Mouse (Mus musculus) hindbrain, embryonic 10.5 days (tissue): ENCODE data around the gene Tnxb. TPM values are rescaled to one million over a fixed set of nuclear protein-coding genes. Genes with fewer than 3 reads are reported as not detected.

Experiments
- DNase-seq: peaks from one replicate; pipeline ENCODE4 v3.0.0-alpha.2; 2017; ENCODE audit warnings: low spot score
- H3K27ac ChIP-seq: fragments of 300-500 bp; sonication (generic); 2 replicates; pipeline ENCODE4 v1.5.1; 2016; ENCODE audit warnings: mild to moderate bottlenecking, moderate library complexity
- H3K27me3 ChIP-seq: fragments of 300-500 bp; sonication (generic); 2 replicates; pipeline ENCODE4 v1.6.1; 2016; ENCODE audit warnings: mild to moderate bottlenecking; ENCODE audit not compliant: poor library complexity, insufficient read depth, severe bottlenecking
- H3K36me3 ChIP-seq: fragments of 300-500 bp; sonication (generic); 2 replicates; pipeline ENCODE4 v1.6.1; 2016; ENCODE audit warnings: mild to moderate bottlenecking, moderate library complexity
- H3K4me1 ChIP-seq: fragments of 300-500 bp; sonication (generic); replicated peaks from 2 replicates; pipeline ENCODE4 v1.6.1; 2016; ENCODE audit warnings: mild to moderate bottlenecking
- H3K4me3 ChIP-seq: fragments of 300-500 bp; sonication (generic); 2 replicates; pipeline ENCODE4 v1.5.1; 2016; ENCODE audit warnings: mild to moderate bottlenecking, moderate library complexity
- H3K9me3 ChIP-seq: fragments of 300-500 bp; sonication (generic); 2 replicates; pipeline ENCODE4 v1.6.1; 2016; ENCODE audit warnings: mild to moderate bottlenecking, moderate library complexity
- WGBS: fragments of 180-500 bp; shearing (Covaris S2); methylation state at CpG from one replicate; pipeline ENCODE4 v1.1.7; 2016; 5-methylcytosine and 5-hydroxymethylcytosine counted together
- polyA plus RNA-seq: library from polyadenylated mRNA; unstranded; fragments of >200 nt; fragmentation: Nextera tagmentation; extraction: Ambion mirVana; gene quantifications from 2 replicates; pipeline ENCODE4 v1.2.1, GENCODE M21; 2016

Gene Tnxb
- polyA plus RNA-seq, 1 experiment from 2014 or later = 0.01 TPM

- Histone ChIP-seq H3K4me1 (peaks cover 19% of the 10 kb centered on the region), H3K27me3 (peaks cover 77% of the 10 kb centered on the region), H3K27ac (peak overlapping the region; percentile 56; the same call in 1 of the 2 replicates), H3K9me3 (no peaks in the 10 kb centered on the region), H3K36me3 (no peaks in the 10 kb centered on the region), H3K4me3 (peak overlapping the region; percentile 51)
- WGBS = 8% methylated on average over 93 of the region's 93 CpGs
- peak; percentile 55 for DNase-seq
These were observed 1.1 kb downstream of the Tnxb start for GRCm38 (mm10) chr17:34671151-34672066.

GRCm38 (mm10) chr17:34672246-34672792 lies 2.0 kb downstream of the Tnxb start:
- Histone ChIP-seq H3K36me3 (no peaks in the 10 kb centered on the region), H3K4me1 (peaks cover 19% of the 10 kb centered on the region), H3K4me3 (peak overlapping the region; percentile 51), H3K27ac (peak overlapping the region; percentile 56; the same call in 1 of the 2 replicates), H3K9me3 (no peaks in the 10 kb centered on the region), H3K27me3 (peaks cover 86% of the 10 kb centered on the region)
- peak; percentile 23 for DNase-seq
- WGBS = 34% methylated on average over 49 of the region's 49 CpGs

- Histone ChIP-seq H3K27me3 (peaks cover 87% of the 10 kb centered on the region), H3K9me3 (no peaks in the 10 kb centered on the region), H3K27ac (no peak overlapping the region), H3K36me3 (no peaks in the 10 kb centered on the region), H3K4me3 (no peak overlapping the region), H3K4me1 (peaks cover 19% of the 10 kb centered on the region)
- no peak for DNase-seq
- 88% methylated on average over 7 of the region's 7 CpGs for WGBS
These were observed 2.8 kb downstream of the Tnxb start for GRCm38 (mm10) chr17:34673139-34673538.

- Histone ChIP-seq H3K4me3 (no peak overlapping the region), H3K9me3 (no peaks in the 10 kb centered on the region), H3K4me1 (peaks cover 21% of the 10 kb centered on the region), H3K27ac (no peak overlapping the region), H3K36me3 (no peaks in the 10 kb centered on the region), H3K27me3 (peaks cover 92% of the 10 kb centered on the region)
- WGBS = 69% methylated on average over 11 of the region's 11 CpGs
- no peak for DNase-seq
These were observed 4.3 kb downstream of the Tnxb start for GRCm38 (mm10) chr17:34674524-34675204.

GRCm38 (mm10) chr17:34675205-34676092 lies 5.1 kb downstream of the Tnxb start:
- no peak overlapping the region for H3K4me3 ChIP-seq
- H3K4me1 ChIP-seq = peaks cover 27% of the 10 kb centered on the region
- no peaks in the 10 kb centered on the region for H3K36me3 ChIP-seq
- no peaks in the 10 kb centered on the region for H3K9me3 ChIP-seq
- H3K27me3 ChIP-seq = peaks cover 92% of the 10 kb centered on the region
- DNase-seq = no peak
- 81% methylated on average over 13 of the region's 13 CpGs for WGBS
- H3K27ac ChIP-seq = no peak overlapping the region

- no peak overlapping the region for H3K27ac ChIP-seq
- 84% methylated on average over 6 of the region's 6 CpGs for WGBS
- no peaks in the 10 kb centered on the region for H3K36me3 ChIP-seq
- H3K27me3 ChIP-seq = peaks cover 89% of the 10 kb centered on the region
- peaks cover 24% of the 10 kb centered on the region for H3K4me1 ChIP-seq
- no peak overlapping the region for H3K4me3 ChIP-seq
- no peak for DNase-seq
- H3K9me3 ChIP-seq = no peaks in the 10 kb centered on the region
These were observed 5.7 kb downstream of the Tnxb start for GRCm38 (mm10) chr17:34676093-34676460.

GRCm38 (mm10) chr17:34676671-34677070 lies 6.3 kb downstream of the Tnxb start:
- Histone ChIP-seq H3K4me3 (no peak overlapping the region), H3K27me3 (peaks cover 83% of the 10 kb centered on the region), H3K9me3 (no peaks in the 10 kb centered on the region), H3K27ac (no peak overlapping the region), H3K4me1 (peaks cover 18% of the 10 kb centered on the region), H3K36me3 (no peaks in the 10 kb centered on the region)
- DNase-seq = no peak
- WGBS = 79% methylated on average over 12 of the region's 12 CpGs

- Histone ChIP-seq H3K9me3 (no peaks in the 10 kb centered on the region), H3K36me3 (no peaks in the 10 kb centered on the region), H3K4me1 (peaks cover 19% of the 10 kb centered on the region; the same call in 1 of the 2 replicates), H3K27ac (no peak overlapping the region), H3K4me3 (no peak overlapping the region), H3K27me3 (peaks cover 53% of the 10 kb centered on the region)
- WGBS = 79% methylated on average over 26 of the region's 26 CpGs
- DNase-seq = no peak
These were observed 9.9 kb downstream of the Tnxb start for GRCm38 (mm10) chr17:34680191-34680590.

GRCm38 (mm10) chr17:34680621-34681020 lies 10.3 kb downstream of the Tnxb start:
- no peak for DNase-seq
- Histone ChIP-seq H3K36me3 (no peaks in the 10 kb centered on the region), H3K27ac (no peak overlapping the region), H3K9me3 (no peaks in the 10 kb centered on the region), H3K4me3 (no peak overlapping the region), H3K27me3 (peaks cover 49% of the 10 kb centered on the region), H3K4me1 (peaks cover 19% of the 10 kb centered on the region; the same call in 1 of the 2 replicates)
- WGBS = 81% methylated on average over 4 of the region's 4 CpGs

GRCm38 (mm10) chr17:34681132-34681571 lies 10.8 kb downstream of the Tnxb start:
- no peak overlapping the region for H3K27ac ChIP-seq
- 82% methylated on average over 17 of the region's 17 CpGs for WGBS
- H3K4me1 ChIP-seq = peaks cover 19% of the 10 kb centered on the region; the same call in 1 of the 2 replicates
- H3K4me3 ChIP-seq = no peak overlapping the region
- no peaks in the 10 kb centered on the region for H3K36me3 ChIP-seq
- no peak for DNase-seq
- H3K9me3 ChIP-seq = no peaks in the 10 kb centered on the region
- H3K27me3 ChIP-seq = peaks cover 43% of the 10 kb centered on the region

GRCm38 (mm10) chr17:34681881-34682536 lies 11.7 kb downstream of the Tnxb start:
- Histone ChIP-seq H3K27me3 (peaks cover 35% of the 10 kb centered on the region), H3K9me3 (no peaks in the 10 kb centered on the region), H3K4me3 (no peak overlapping the region), H3K27ac (peak overlapping the region; percentile 13; the same call in 1 of the 2 replicates), H3K36me3 (no peaks in the 10 kb centered on the region), H3K4me1 (peaks cover 19% of the 10 kb centered on the region; the same call in 1 of the 2 replicates)
- WGBS = 79% methylated on average over 11 of the region's 11 CpGs
- no peak for DNase-seq
